Mouse (Mus musculus): ENCODE measurements around the gene Cmtm4. TPM values are rescaled to one million over a fixed set of nuclear protein-coding genes. Genes with fewer than 3 reads are reported as not detected.
A peak's percentile ranks its signal among the peaks of the same experiment; 100 is the strongest.

Cmtm4 gene
- total RNA-seq, 1 experiment = 21.3 TPM

- no peak for DNase-seq (ENCODE audit: low read depth, low spot score)
- Histone ChIP-seq H3K4me1 (ENCODE audit: control insufficient read depth in 2 of 2, insufficient read depth in 2 of 2, low read length in 2 of 2, poor library complexity in 1 of 2) (peaks cover 0 to 5% of the 10 kb centered on the region in 2 experiments; a peak in 2 of 4 replicates), H3K36me3 (ENCODE audit: control insufficient read depth, insufficient read depth, low read length, poor library complexity, severe bottlenecking) (no peaks in the 10 kb centered on the region), H3K9ac (ENCODE audit: insufficient read depth, low read depth, low read length, poor library complexity, severe bottlenecking) (no peak overlapping the region), H3K4me3 (ENCODE audit: insufficient read depth in 1 of 2, low read depth in 1 of 2, low read length in 2 of 2, poor library complexity in 1 of 2, severe bottlenecking in 1 of 2) (no peak overlapping the region), H3K27ac (ENCODE audit: insufficient read depth, low read depth, low read length, poor library complexity, severe bottlenecking) (no peak overlapping the region; the same call in 1 of the 2 replicates), H3K9me3 (ENCODE audit: control insufficient read depth, insufficient read depth, low read depth, low read length) (no peaks in the 10 kb centered on the region)
- no peak for TF ChIP-seq ZC3H11A (IDR thresholded peaks at IDR 0.05; ENCODE audit: borderline replicate concordance, low read depth, low read length)
- no peak for TF ChIP-seq MAFK (IDR thresholded peaks at IDR 0.05; ENCODE audit: insufficient read depth, low read depth, low read length)
- TF ChIP-seq HCFC1 (IDR thresholded peaks at IDR 0.05; ENCODE audit: borderline replicate concordance, insufficient read depth, low read length) = no peak
- TF ChIP-seq ZNF384 (IDR thresholded peaks at IDR 0.05; ENCODE audit: low read depth, low read length) = no peak
- TF ChIP-seq CHD2 (IDR thresholded peaks at IDR 0.05; ENCODE audit: low read depth, low read length) = no peak
- in situ Hi-C loops (cut with MboI; ENCODE audit: low sequenced_read_pairs in 2 of 2, unreplicated experiment in 2 of 2) = no loop called here
These were observed 10.0 kb upstream of the Cmtm4 start for GRCm38 (mm10) chr8:104405430-104406187.

GRCm38 (mm10) chr8:104403596-104403995, 8.0 kb upstream of the Cmtm4 start:
- in situ Hi-C loops (cut with MboI; ENCODE audit: low sequenced_read_pairs in 2 of 2, unreplicated experiment in 2 of 2) = no loop called here

GRCm38 (mm10) chr8:104394801-104395702, 555 bp downstream of the Cmtm4 start:
- Histone ChIP-seq H3K4me3 (ENCODE audit: insufficient read depth in 1 of 2, low read depth in 1 of 2, low read length in 2 of 2, poor library complexity in 1 of 2, severe bottlenecking in 1 of 2) (peak overlapping the region; percentile 95 to 96), H3K9me3 (ENCODE audit: control insufficient read depth, insufficient read depth, low read depth, low read length) (no peaks in the 10 kb centered on the region), H3K9ac (ENCODE audit: insufficient read depth, low read depth, low read length, poor library complexity, severe bottlenecking) (peak overlapping the region; percentile 89), H3K27ac (ENCODE audit: insufficient read depth, low read depth, low read length, poor library complexity, severe bottlenecking) (no peak overlapping the region), H3K4me1 (ENCODE audit: control insufficient read depth in 2 of 2, insufficient read depth in 2 of 2, low read length in 2 of 2, poor library complexity in 1 of 2) (peaks cover 0 to 6% of the 10 kb centered on the region in 2 experiments; a peak in 2 of 4 replicates), H3K36me3 (ENCODE audit: control insufficient read depth, insufficient read depth, low read length, poor library complexity, severe bottlenecking) (0 out of 2 replicates have a peak, but pooled peaks cover 3% of the 10 kb centered on the region)
- in situ Hi-C loops (cut with MboI; ENCODE audit: low sequenced_read_pairs in 2 of 2, unreplicated experiment in 2 of 2) = no loop called here
- no peak for DNase-seq (ENCODE audit: low read depth, low spot score)
- TF ChIP-seq ZC3H11A (IDR thresholded peaks at IDR 0.05; ENCODE audit: borderline replicate concordance, low read depth, low read length) (no peak), ZNF384 (IDR thresholded peaks at IDR 0.05; ENCODE audit: low read depth, low read length) (no peak), HCFC1 (IDR thresholded peaks at IDR 0.05; ENCODE audit: borderline replicate concordance, insufficient read depth, low read length) (no peak), MAFK (IDR thresholded peaks at IDR 0.05; ENCODE audit: insufficient read depth, low read depth, low read length) (no peak), CHD2 (IDR thresholded peaks at IDR 0.05; ENCODE audit: low read depth, low read length) (no peak)

More at GRCm38 (mm10) chr8:104403596-104403995, 8.0 kb upstream of the Cmtm4 start:
- Histone ChIP-seq H3K27ac (ENCODE audit: insufficient read depth, low read depth, low read length, poor library complexity, severe bottlenecking) (no peak overlapping the region), H3K4me1 (ENCODE audit: control insufficient read depth in 2 of 2, insufficient read depth in 2 of 2, low read length in 2 of 2, poor library complexity in 1 of 2) (peaks cover 0 to 2% of the 10 kb centered on the region in 2 experiments; a peak in 1 of 4 replicates), H3K9me3 (ENCODE audit: control insufficient read depth, insufficient read depth, low read depth, low read length) (no peaks in the 10 kb centered on the region), H3K4me3 (ENCODE audit: insufficient read depth in 1 of 2, low read depth in 1 of 2, low read length in 2 of 2, poor library complexity in 1 of 2, severe bottlenecking in 1 of 2) (no peak overlapping the region), H3K36me3 (ENCODE audit: control insufficient read depth, insufficient read depth, low read length, poor library complexity, severe bottlenecking) (no peaks in the 10 kb centered on the region), H3K9ac (ENCODE audit: insufficient read depth, low read depth, low read length, poor library complexity, severe bottlenecking) (no peak overlapping the region; the same call in 1 of the 2 replicates)
- TF ChIP-seq HCFC1 (IDR thresholded peaks at IDR 0.05; ENCODE audit: borderline replicate concordance, insufficient read depth, low read length) (no peak), ZC3H11A (IDR thresholded peaks at IDR 0.05; ENCODE audit: borderline replicate concordance, low read depth, low read length) (0 out of 2 replicates have a peak, but pooled peaks have one; percentile 48)
- DNase-seq (ENCODE audit: low read depth, low spot score) = no peak

GRCm38 (mm10) chr8:104393767-104394166, 1.8 kb downstream of the Cmtm4 start:
- Histone ChIP-seq H3K4me1 (ENCODE audit: control insufficient read depth in 2 of 2, insufficient read depth in 2 of 2, low read length in 2 of 2, poor library complexity in 1 of 2) (peaks cover 0 to 6% of the 10 kb centered on the region in 2 experiments; a peak in 2 of 4 replicates), H3K27ac (ENCODE audit: insufficient read depth, low read depth, low read length, poor library complexity, severe bottlenecking) (no peak overlapping the region), H3K36me3 (ENCODE audit: control insufficient read depth, insufficient read depth, low read length, poor library complexity, severe bottlenecking) (0 out of 2 replicates have a peak, but pooled peaks cover 3% of the 10 kb centered on the region), H3K9ac (ENCODE audit: insufficient read depth, low read depth, low read length, poor library complexity, severe bottlenecking) (no peak overlapping the region), H3K4me3 (ENCODE audit: insufficient read depth in 1 of 2, low read depth in 1 of 2, low read length in 2 of 2, poor library complexity in 1 of 2, severe bottlenecking in 1 of 2) (no peak overlapping the region), H3K9me3 (ENCODE audit: control insufficient read depth, insufficient read depth, low read depth, low read length) (no peaks in the 10 kb centered on the region)
- TF ChIP-seq ZC3H11A (IDR thresholded peaks at IDR 0.05; ENCODE audit: borderline replicate concordance, low read depth, low read length) (no peak), MAFK (IDR thresholded peaks at IDR 0.05; ENCODE audit: insufficient read depth, low read depth, low read length) (no peak), CHD2 (IDR thresholded peaks at IDR 0.05; ENCODE audit: low read depth, low read length) (no peak), HCFC1 (IDR thresholded peaks at IDR 0.05; ENCODE audit: borderline replicate concordance, insufficient read depth, low read length) (no peak), ZNF384 (IDR thresholded peaks at IDR 0.05; ENCODE audit: low read depth, low read length) (no peak)
- DNase-seq (ENCODE audit: low read depth, low spot score) = no peak
- in situ Hi-C loops (cut with MboI; ENCODE audit: low sequenced_read_pairs in 2 of 2, unreplicated experiment in 2 of 2) = no loop called here

Data from ES-E14 (cell line).